Mouse (Mus musculus): Measurements from ENCODE around the gene Cd47. TPM values are rescaled to one million over a fixed set of nuclear protein-coding genes. Genes with fewer than 3 reads are reported as not detected.

Cd47 gene
- polyA plus RNA-seq, 1 experiment = 84.8 TPM

DNA sequence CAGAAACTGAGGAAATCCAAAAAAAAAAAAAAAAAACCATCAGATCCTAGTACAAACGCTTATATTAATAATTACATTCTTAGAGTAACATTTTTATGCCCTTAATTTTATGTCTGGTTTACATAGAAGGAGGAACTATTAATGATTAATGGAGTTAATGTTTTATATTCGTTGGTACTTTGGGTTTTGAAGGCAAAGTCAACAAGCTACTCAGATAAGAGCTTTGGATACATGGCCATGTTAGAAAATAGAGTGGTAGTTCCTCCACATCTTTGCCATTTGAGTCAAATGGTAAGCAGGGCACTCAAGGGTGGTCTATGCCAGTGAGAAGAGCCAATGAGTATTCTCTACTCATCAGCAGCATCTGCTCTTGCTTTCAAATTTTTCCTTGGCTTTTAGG is 66.3 kb downstream of the Cd47 start:
- no peak for DNase-seq (ENCODE audit: low spot score)

DNA sequence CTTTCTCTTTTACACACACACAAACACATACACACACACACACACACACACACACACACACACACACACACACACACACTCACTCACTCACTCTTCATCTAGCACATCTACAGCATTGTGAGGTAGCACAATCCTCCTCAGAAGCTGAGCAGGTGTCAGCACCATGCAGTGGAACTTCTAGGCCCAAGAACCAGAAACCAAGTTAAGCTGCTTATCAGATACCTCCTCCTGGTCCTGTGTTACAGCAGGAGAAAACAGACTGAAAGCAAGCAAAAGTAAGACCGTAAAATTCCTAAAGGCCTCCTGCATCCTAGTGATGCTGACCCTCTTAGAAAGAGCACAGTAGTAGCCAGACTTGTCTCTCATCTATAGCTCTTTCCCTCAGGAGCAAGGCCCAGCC is 67.9 kb downstream of the Cd47 start:
- no peak for DNase-seq (ENCODE audit: low spot score)

DNA sequence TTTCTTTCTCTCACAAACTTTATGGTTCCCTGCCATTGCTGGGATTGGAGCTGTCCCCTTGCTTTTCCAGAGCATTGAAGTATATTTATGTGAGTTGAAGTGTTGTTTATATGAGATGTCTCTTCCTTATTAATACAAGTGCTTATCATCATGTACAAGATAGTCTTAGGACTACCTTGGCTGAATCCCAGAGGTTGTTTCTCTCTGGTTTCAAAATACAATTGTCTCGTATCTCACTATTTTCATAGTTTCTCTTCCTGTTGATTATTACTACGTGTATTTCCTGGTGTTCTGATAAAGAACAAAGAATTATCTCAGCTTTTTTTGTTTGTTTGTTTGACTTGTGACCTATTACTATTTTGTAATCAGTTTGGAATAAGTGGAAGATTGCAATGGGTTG is 73.6 kb downstream of the Cd47 start:
- DNase-seq (ENCODE audit: low spot score) = no peak

DNA sequence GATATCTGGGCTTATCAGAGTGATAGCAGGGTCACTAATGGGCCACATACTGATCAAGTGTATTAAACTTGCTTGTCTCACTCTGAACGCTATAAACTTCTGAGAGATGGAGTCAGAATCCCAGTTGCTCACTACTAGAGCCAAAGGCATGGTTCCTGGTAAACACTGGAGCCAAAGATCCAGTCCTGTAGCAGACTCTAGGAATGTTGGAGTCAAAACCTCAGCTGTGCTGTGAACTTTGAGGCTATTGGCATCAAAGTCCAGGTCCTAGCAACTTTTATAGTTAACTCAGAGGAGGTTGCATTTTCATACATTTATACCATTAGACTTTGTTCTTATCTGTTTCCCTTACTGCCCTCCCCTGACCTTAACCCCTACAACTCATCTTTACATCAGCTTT is 74.2 kb downstream of the Cd47 start:
- DNase-seq (ENCODE audit: low spot score) = no peak

DNA sequence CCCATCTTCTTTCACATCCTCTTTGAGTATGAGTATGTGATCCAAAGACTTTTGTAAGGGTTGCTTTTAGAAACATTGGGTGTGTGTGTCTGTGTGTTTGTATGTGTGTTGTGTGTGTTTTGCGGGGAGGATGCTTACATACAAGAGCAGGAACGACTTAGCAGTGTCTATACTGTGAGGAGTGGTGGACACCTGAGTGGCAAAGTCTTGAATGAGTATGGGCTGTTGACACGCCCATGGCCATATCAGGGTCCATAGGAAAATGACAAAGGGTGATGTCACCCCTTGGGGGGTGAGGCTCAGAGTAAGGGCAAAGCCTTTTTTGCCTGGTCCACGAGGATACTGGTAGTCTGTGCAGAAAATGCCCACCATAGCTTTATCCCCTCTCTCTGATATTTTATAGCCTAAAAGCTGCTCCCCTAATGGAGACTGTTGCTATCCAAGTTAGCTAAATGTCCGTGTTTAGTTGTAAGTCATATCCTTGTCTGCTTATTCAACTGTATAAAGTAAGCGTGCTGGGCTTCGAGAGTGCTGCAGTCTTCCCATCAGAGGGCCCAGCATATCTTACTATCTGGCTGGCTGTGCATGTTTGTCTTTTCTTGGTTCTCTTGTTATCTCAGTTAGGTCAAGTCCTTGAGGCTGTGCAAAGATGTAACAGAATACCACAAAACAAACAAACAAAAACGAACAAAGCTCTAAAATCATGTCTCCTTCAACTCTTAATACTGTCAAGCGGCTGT is 76.1 kb downstream of the Cd47 start:
- DNase-seq (ENCODE audit: low spot score) = no peak

DNA sequence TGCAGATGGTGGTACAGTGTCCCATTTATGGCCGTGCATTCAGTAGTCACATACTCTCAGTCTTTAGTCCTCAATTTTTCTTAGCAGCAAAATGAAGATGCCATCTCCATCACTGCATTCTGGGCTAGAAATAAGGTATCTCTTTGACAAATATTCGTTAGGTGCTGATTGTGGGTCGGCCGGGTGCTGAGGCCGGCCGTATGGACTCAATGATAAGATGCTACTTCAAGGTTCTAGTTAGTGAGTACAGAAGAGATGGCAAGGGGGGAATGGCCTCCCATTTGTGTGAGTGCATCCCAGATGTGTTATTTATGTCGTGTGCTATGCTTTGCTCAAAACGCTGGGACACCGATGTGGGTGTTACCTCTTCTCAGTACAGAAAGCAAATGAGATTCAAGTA is 76.9 kb downstream of the Cd47 start:
- no peak for DNase-seq (ENCODE audit: low spot score)

DNA sequence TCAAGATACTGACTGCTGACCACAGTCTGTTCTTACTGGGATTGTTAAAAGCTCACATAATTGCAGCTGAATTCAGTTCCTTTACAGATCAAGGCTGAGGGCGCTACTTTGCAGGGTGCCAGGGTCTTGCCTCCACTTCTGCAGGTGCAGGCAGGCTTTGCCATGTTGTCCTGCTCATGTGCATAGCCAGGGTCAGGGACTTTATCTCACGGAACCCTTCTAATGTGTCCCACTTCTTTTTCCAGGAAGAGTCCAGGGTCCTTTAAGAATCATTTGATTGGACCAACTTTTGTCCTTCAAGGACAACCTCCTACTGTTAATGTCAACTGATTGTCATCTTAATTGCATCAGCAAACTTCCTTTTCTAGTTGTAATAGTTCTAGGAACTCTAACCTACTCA is 77.7 kb downstream of the Cd47 start:
- no peak for DNase-seq (ENCODE audit: low spot score)

DNA sequence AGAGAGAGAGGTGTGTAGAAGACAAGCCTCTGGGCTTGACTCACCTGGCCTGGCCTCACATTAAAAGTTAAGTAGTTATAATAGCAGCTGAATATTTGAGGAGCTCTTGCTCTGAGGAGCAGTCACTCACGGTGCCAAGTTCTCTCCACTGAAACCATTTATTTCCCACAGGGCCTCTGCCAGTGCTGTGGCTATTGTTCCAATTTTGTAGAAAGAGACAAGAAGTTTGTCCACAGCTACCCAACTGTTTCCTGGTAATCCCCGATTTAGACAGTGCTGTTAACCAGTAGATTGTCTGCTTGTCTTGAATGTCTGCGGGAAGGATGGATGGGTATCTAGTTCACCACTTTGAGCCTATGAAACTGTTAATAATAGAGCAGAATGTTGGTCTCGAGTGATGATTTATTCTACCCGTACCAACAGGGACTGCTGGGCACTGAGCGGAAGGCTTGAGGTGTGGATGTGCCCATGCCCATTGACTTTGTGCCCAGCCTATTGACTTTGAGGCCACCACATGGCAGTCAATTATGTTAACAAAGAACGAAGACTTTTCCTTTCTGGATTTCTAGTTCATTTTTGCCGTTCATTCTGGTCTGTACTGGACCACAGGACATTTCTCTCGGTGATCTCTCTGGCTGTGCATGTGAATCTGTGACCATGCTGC is 86.2 kb downstream of the Cd47 start:
- DNase-seq (ENCODE audit: low spot score) = no peak

DNA sequence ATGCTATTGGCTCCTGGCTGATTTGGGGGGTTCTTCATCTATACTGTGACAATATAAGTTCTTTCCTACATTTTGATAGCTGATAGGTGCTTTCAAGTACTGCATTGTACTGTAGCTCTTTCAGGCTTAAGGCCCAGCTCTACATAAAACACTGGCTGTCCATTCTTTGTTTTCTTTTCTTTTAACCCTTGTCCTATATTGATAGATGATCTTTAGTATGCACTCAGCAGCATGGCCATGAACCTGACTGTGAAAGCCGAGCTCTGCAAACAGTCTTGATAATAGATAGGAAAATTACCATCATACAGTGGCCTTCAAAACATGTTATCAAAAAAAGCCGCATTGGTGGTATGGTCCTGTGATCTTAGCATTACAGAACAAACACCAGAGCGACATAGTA is 87.0 kb downstream of the Cd47 start:
- no peak for DNase-seq (ENCODE audit: low spot score)

DNA sequence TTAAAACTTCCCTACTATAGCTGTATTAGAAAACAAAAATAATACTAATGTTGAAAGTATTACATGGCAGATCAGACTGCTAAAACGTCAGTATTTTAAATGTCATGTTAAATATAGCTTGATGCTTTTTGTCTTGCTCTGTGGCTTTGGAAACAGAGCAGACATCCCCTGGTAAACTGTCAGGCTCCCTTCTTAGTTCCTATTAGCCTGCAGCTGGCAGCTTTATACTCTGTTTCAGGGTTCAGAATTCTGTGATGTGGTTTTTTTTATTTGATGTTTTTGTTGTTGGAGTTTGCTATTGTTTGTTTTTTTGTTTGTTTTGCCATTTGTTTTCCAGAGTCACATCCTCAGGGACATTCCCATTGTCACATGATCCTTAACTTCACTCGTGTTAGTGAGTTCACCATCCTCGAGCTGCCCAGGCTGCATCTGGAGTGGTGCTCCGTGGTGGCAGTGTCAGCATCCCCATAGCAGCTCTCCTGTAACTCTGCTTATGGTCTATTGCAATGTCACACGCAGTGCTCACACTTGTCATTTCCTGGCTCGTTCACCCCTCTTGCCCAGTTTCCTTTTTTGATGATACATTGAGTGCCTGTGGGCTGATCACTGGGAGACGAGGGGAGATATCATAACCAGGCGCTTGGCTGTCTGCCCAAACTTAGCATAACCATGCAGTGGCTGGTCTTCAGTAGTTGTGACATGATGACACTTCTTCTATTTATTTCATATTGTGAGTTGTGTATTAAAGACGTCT is 87.7 kb downstream of the Cd47 start:
- DNase-seq (ENCODE audit: low spot score) = no peak

DNA sequence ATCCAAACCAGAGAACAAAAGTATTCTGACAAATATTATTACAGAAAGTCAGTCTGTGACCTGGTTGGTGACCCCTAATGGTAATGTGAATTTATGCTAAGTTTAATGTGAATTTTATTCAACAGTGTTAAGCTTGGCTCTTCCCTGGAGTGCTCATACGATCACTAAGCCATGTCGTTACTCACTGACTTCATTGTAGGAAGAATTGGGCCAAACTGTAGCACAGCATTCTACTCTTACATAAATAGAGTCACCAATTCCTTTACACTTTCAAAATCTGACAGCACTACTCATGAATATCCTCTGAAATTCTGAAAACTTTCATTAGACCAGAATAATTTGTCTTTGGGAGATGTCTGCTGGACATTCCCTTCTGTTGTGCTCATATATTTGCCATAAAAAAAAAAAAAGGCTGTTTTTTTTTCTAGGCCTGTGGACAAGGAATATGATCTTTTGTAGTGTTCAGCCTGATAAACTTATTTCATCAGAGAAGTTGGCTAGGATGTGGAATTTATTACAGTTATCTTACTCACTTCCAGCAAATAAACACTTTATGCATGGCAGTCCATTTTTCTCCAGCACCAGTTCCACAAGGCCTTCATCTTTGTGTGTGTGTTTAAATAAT is 88.8 kb downstream of the Cd47 start:
- no peak for DNase-seq (ENCODE audit: low spot score)

DNA sequence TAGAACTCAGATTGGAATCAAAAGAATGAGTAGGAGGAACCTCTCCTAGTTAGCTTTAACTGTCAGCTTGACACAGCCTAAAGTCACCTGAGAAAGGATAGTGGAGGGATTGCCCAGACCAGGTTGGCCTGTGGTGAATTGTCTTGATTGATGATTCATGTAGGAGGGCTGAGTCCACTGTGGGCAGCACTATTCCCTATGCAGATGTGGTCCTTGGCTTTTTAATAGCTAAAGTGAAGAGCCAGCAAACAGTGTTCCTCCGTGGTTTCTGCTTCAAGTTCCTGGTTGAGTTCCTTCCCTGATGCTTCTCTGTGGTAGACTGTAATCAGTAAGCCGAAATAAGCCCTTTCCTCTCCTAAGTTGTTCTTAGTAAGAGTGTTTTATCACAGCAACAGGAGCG is 91.9 kb downstream of the Cd47 start:
- DNase-seq (ENCODE audit: low spot score) = no peak

DNA sequence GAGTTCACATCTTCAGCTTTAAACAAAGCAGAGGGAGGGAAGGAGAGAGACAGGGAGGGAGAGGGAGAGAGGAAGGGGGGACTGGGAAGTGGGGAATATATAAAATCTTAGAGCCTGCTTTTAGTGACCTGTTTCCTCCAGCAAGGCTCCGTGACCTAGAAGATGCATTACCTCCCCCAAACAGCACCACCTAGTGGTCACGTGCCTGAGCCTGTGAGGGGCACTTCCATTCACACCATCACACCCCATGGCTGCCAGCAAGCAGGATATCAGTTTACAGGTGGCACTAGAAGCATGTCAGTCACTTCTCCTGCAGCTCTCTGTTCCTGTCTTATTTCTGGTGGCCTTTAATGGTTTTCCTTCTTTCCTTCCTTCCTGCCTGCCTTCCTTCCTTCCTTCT is 92.6 kb downstream of the Cd47 start:
- DNase-seq (ENCODE audit: low spot score) = no peak

DNA sequence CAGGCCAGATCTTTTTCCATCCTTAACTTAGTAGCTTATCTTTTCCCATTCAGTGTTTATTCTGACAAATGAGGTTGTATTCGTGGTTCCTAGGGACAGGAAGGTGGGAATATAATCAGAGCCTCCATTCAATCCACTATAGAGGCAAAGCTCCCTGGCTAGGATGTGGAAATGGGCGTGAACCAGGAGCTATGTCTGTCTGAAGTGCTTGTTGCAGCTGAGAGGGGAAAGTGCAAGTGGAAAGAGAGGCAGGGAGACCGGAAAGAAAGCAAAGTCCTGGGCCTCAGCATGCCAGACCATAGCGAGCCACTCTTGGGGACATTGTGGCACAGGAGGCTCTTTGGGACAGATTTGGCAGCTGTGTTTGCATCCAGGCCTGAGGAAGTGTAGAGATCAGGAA is 94.3 kb downstream of the Cd47 start:
- DNase-seq (ENCODE audit: low spot score) = no peak

DNA sequence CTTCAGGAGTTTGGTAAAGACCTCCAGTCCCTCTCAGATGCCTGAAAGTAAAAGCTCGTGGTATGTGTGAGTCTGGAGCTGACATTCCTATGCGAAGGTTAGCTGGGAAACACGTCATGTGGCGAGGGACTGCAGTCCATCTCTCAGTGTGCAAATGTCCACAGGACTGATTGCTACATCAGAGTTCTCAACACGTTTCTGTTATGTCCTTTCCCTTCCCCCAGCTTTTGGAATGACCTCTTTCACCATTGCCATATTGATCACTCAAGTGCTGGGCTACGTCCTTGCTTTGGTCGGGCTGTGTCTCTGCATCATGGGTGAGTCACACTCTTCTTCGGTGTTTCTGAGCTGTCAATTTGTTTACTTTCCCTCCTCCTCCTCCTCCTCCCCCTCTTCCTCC is 95.8 kb downstream of the Cd47 start:
- DNase-seq (ENCODE audit: low spot score) = no peak

DNA sequence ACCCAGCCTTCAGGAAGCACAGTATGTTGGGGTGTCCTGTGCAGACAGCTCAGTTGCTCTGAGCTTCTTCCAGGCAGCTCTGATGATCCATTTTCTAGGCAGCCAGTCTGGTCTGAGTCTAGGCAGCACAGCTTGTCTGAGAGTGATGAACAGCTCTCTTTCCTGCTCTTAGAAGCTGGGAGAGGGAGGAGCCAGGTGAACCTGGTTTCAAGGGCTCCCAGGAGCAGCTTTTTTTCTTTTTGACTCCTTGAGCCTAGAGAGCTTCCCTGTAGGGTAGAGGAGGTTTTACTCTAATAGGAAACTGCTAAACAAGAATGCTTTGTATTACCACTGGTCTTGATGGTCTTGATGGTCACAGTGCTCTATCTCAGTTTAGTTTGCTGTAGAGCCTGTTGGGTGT is 101.1 kb downstream of the Cd47 start:
- no peak for DNase-seq (ENCODE audit: low spot score)

DNA sequence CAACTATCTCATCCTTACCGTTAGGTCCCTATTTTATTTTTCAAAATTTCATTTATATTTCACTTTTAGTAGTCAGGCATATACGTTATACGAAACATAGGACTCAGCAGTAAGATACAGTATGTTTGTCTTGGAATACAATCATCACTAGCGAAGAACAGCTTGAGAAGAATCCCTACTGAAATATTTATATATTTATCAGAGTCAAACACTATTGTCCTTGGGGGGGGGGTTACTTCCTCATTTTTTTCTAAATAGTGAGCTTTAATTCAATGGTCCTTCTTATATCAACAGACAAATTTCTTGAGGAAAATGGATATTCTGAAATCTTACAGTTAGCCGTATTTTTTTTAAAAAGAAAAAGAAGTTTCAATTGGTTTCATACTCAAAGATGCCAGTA is 101.8 kb downstream of the Cd47 start:
- no peak for DNase-seq (ENCODE audit: low spot score)

DNA sequence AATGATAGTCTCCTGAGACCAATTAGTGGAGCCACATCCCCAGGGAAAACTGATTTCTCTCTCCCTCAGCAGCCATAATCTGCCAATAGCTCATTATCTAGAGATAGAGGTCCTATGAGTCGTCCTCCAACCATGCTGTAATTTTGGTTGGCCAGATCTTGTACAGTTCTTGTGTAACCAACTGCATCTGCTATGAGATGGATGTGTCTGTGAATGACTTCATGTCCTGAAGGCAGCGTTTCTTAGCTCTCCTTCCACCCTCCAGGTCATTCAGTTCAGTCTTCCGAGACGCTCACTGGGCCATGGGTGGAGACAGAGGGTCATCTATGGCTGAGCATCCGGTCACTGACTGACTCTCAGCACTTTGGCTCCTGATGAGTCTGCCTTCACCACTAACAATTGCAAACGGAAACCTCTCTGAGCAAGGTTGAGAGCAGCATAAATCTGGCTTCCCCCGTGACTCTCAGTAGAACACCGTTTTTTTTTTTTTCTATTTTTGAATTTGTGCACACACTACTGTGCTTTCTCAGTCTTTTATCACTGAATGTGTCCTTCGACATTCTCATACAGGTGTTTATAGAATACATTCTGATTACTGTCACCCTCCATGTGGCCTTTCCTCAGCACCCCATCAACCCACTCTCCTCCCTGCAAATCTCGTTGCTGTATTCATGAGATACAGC is 104.1 kb downstream of the Cd47 start:
- no peak for DNase-seq (ENCODE audit: low spot score)

DNA sequence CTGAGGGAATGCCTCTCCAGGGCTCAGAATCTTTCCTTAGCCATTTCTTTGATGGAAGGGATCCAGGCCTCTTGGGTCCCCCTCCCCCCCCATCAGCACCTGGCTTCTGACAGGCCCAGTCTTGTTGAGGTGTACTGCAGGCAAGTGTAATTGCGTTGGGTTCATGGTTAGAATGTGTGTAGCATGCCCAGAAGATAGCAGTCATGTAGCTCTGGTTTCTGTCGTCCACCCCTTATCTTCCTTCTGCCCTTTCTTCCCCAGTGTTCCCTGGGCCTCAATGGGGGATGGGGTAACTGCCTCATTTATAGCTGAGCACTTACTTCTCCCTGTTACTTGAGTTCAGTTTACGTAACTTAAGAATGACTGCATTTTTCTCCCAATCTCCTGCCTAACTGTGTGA is 104.7 kb downstream of the Cd47 start:
- DNase-seq (ENCODE audit: low spot score) = no peak

DNA sequence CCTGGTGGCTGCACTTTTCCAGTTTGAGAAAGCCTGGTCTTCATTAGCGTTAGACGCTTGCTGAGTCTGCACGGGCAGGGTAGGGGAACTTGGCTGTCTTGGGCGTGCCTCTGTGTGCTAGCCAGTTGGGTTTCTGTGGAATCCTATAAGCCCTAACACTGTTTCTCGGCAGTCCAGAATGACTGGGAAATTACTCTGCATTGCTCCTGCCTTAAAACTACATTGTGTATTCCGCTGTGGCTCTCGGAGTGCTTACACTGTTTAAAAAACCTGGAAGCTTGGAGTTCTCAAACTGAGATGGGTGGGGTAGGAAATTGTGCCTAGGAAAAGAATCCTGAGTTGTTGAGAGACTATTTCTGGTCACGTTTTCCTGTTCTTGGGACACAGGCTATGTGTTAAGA is 105.3 kb downstream of the Cd47 start:
- DNase-seq (ENCODE audit: low spot score) = no peak

DNA sequence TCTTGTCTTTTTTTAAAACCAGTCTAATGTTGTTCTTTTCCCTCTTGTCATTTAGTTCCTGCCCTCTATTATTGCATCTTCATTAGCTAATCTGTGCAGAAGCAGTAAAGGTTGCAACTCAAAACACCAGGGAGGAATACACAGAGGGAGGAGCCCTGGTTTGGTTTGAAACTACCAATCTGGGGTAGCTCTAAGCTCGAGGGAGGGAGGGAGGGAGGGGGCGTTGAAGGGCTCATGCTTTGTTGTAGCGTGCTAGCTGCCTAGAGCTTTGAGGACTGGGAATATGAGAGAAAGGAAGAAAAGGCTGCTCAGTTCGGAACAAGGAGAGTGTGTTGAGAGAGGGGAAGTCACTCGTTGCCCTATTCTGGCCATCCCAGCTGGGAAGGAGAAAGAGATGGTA is 105.7 kb downstream of the Cd47 start:
- no peak for DNase-seq (ENCODE audit: low spot score)

DNA sequence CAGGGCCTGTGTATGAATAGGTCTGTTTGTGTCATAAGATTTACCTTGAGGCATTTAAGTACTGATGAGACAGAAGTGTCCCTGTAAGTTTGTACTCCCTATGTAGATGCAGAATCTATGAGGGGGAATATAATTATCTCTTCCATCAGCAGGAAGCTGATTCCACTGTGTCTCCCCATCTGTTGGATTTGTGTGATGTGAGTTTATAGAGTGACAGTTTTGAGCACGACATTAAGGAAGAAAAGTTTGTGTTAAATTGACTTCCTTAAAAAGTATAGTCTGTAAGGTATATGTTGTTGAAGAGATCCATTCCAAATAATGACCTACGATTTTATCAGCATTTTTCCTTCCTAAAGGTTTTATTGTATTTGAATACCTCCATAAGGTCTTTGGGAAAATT is 106.6 kb downstream of the Cd47 start:
- DNase-seq (ENCODE audit: low spot score) = no peak

Data from urinary bladder, adult 2 months (tissue).